Mouse (Mus musculus) left cerebral cortex, adult 2 months (tissue): ENCODE results near the gene 4930583I09Rik. TPM values are rescaled to one million over a fixed set of nuclear protein-coding genes. Genes with fewer than 3 reads are reported as not detected.

Experiments
- DNase-seq, 2 experiments: peaks; one replicate each; pipeline ENCODE4 v3.0.0; 2021 to 2022; ENCODE audit warnings: low spot score in 2 of 2, mixed read lengths in 1 of 2; ENCODE audit errors: extremely low spot score in 1 of 2
- H3K27ac ChIP-seq: fragments of 200-600 bp; 2 replicates; pipeline ENCODE4 v1.8.1; 2022
- H3K4me3 ChIP-seq: fragments of 200-600 bp; 2 replicates; pipeline ENCODE4 v1.8.1; 2022
- CTCF ChIP-seq: fragments of 200-600 bp; IDR thresholded peaks from 2 replicates; pipeline ENCODE4 v1.8.1; 2022; ENCODE audit warnings: antibody characterized with exemption, mild to moderate bottlenecking, moderate library complexity
- intact Hi-C: fragments of 180-260 bp; cut with DNase I; formaldehyde crosslinking; loops from one replicate; pipeline ENCODE4 v1.15.1; 2025
- total RNA-seq, 2 experiments: library from RNA; stranded (reverse); gene quantifications; 2 replicates each; pipeline ENCODE4 v1.2.3; 2021

Gene 4930583I09Rik
- total RNA-seq, 2 experiments from 2014 or later = not detected

DNA sequence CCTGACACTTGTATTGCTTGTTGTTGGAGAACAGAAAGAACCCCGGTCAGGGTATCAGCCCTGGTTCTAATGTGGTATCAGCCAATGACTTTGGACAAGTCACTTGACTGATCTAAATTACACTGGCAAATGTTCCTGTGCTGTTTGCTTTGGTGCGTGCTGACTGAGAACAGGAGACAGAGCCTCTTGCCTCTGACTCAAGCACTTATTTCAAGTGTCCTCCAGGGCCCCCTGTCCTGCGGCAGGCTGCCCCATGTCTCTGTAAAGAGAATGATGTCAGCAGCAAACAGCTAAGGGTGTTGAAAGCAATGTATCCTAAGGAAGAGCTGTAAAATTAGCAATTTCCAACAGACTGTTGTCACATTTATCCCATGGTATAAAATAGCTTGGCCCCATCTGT is 46.7 kb downstream of the 4930583I09Rik start:
- intact Hi-C loops = no loop called here
- no peak overlapping the region for H3K4me3 ChIP-seq
- TF ChIP-seq CTCF = no peak
- no peak for DNase-seq
- H3K27ac ChIP-seq = no peak overlapping the region

DNA sequence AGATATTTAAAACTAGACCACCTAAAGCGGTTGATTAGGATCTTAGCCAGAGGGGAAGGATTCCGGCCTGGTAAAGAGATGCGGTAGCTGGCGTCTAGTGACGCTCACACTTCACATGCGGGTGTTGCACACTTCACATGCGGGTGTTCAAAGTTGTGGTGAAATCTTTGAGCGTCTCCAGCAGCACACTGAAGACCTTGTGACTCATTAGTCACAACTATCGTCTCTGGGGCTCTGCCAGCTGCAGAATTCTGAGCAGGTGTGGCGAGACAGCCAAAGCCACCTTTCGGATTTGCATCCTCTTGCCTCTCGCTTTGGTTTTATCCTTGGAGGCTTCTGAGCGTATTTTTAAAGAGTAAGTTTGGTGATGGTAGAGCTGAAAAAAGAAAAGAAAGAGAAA is 47.6 kb downstream of the 4930583I09Rik start:
- no peak for DNase-seq
- H3K27ac ChIP-seq = no peak overlapping the region
- no peak for TF ChIP-seq CTCF
- intact Hi-C loops = no loop called here
- H3K4me3 ChIP-seq = no peak overlapping the region

DNA sequence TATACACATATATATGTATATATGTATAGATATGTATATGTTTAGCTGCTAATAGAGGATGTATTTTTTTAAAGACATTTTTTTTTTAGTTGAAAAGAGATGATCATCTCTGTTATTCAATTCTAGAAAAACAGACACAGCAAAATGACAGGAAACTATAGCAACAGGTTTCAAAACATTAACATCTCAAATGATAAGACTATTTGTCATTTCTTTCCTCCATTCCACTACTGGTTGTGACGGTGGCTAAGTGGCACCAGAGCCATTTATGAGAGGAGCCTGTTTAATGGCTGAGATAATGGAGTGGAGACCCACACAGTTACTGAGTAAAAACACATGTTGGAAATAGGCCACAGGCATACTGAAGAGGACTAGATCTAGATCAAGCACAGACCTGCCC is 49.9 kb downstream of the 4930583I09Rik start:
- intact Hi-C loops = no loop called here
- no peak for DNase-seq
- Histone ChIP-seq H3K4me3 (no peak overlapping the region), H3K27ac (no peak overlapping the region)
- no peak for TF ChIP-seq CTCF

Other genes with a start within 250 kb of the 4930583I09Rik start
- 10 to 100 TPM; 18.1 to 19.5 TPM for gene Man2a1, start 235.3 kb downstream of the 4930583I09Rik start, total RNA-seq